Mouse (Mus musculus): ENCODE measurements around the gene Gfod1. TPM values are rescaled to one million over a fixed set of nuclear protein-coding genes. Genes with fewer than 3 reads are reported as not detected.

Gene Gfod1
- total RNA-seq, 2 experiments from 2014 or later = 94.6 to 99.3 TPM

GRCm38 (mm10) chr13:43268539-43269327, 35.2 kb downstream of the Gfod1 start:
- Histone ChIP-seq H3K27ac (peak overlapping the region; percentile 60), H3K4me3 (no peak overlapping the region)
- no peak for DNase-seq (ENCODE audit: low spot score in 2 of 2)
- no peak for TF ChIP-seq CTCF (conservative IDR thresholded peaks at IDR 0.05)

- Histone ChIP-seq H3K4me3 (no peak overlapping the region), H3K27ac (peak overlapping the region; percentile 57; the same call in 1 of the 2 replicates)
- DNase-seq (ENCODE audit: low spot score in 2 of 2) = no peak
- TF ChIP-seq CTCF (conservative IDR thresholded peaks at IDR 0.05) = no peak
Observed at GRCm38 (mm10) chr13:43267902-43268301, 36.1 kb downstream of the Gfod1 start.

GRCm38 (mm10) chr13:43267216-43267615, 36.8 kb downstream of the Gfod1 start:
- Histone ChIP-seq H3K4me3 (no peak overlapping the region), H3K27ac (peak overlapping the region; percentile 72)
- DNase-seq (ENCODE audit: low spot score in 2 of 2) = no peak
- TF ChIP-seq CTCF (conservative IDR thresholded peaks at IDR 0.05) = no peak

- Histone ChIP-seq H3K4me3 (no peak overlapping the region), H3K27ac (peak overlapping the region; percentile 87)
- TF ChIP-seq CTCF (conservative IDR thresholded peaks at IDR 0.05) = no peak
- DNase-seq (ENCODE audit: low spot score in 2 of 2) = no peak
Observed at GRCm38 (mm10) chr13:43266333-43266732, 37.6 kb downstream of the Gfod1 start.

DNA sequence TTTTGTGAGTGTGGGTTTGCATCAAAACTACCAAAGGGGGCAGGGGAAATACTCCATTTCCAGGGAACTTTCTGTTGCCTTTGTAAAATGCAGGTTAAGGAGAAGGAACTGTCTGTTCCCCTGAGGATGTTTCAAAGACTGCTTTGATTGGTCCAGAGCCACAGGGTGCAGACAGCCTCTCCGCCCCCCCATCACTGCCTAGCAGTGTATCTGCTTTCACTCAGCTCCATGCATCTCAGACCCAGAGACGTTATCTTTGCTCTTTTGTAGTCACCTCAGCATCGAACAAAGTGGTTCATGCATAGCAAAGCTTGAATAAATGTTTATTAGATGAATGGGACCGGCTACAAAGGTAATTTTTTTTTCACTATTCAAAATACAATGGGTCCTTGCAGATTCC, 38.9 kb downstream of the Gfod1 start:
- no peak for TF ChIP-seq CTCF (conservative IDR thresholded peaks at IDR 0.05)
- Histone ChIP-seq H3K27ac (peak overlapping the region; percentile 87), H3K4me3 (peak overlapping the region; percentile 1; the same call in 1 of the 2 replicates)
- no peak for DNase-seq (ENCODE audit: low spot score in 2 of 2)

DNA sequence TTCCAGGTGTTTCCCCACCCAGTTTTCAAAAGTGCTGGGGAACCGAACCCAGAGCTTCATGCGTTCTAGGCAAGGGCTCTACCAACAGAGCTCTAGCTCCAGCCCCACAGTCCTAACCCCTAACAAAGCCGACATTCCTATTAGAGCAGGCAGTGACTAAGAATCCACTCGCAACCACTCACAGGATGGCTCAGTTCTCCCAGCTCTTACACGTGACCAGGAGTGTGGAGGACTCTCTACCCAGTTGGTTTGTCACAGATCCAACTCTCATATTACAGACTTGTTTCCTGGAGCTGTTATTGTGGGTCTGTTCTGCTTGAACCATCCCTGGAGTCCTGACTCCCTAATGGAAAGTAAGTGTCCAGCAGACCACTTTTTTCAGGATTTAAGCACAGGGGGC, 40.3 kb downstream of the Gfod1 start:
- no peak overlapping the region for H3K4me3 ChIP-seq
- no peak for TF ChIP-seq CTCF (conservative IDR thresholded peaks at IDR 0.05)
- H3K27ac ChIP-seq = peak overlapping the region; percentile 87
- no peak for DNase-seq (ENCODE audit: low spot score in 2 of 2)

- H3K27ac ChIP-seq = peak overlapping the region; percentile 87
- DNase-seq (ENCODE audit: low spot score in 2 of 2) = peak; percentile 53 to 80
- no peak for TF ChIP-seq CTCF (conservative IDR thresholded peaks at IDR 0.05)
- no peak overlapping the region for H3K4me3 ChIP-seq
Observed at GRCm38 (mm10) chr13:43262114-43262739, 41.7 kb downstream of the Gfod1 start.

GRCm38 (mm10) chr13:43261287-43261686, 42.7 kb downstream of the Gfod1 start:
- TF ChIP-seq CTCF (conservative IDR thresholded peaks at IDR 0.05) = no peak
- peak overlapping the region; percentile 87 for H3K27ac ChIP-seq
- H3K4me3 ChIP-seq = no peak overlapping the region
- DNase-seq (ENCODE audit: low spot score in 2 of 2) = no peak

DNA sequence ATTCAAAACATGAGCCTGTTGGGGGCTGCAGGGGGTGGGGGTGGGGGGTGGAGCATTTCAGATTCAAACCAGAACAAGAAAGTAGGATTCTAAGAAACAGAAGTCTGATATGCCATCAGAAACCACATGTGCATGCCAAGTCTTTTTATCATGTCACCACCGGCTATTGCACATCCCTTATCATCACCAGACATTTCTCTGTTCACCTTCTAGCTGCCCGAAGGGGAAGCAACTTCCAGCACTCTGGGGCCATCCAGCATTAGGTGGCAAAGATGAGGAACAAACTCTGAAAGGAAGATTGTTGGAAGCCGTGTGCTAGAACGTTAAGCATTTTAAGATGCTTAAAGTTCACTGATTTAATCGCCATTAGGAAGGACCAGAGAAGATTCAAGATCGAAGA, 43.2 kb downstream of the Gfod1 start:
- H3K4me3 ChIP-seq = no peak overlapping the region
- no peak for TF ChIP-seq CTCF (conservative IDR thresholded peaks at IDR 0.05)
- H3K27ac ChIP-seq = peak overlapping the region; percentile 70
- no peak for DNase-seq (ENCODE audit: low spot score in 2 of 2)

DNA sequence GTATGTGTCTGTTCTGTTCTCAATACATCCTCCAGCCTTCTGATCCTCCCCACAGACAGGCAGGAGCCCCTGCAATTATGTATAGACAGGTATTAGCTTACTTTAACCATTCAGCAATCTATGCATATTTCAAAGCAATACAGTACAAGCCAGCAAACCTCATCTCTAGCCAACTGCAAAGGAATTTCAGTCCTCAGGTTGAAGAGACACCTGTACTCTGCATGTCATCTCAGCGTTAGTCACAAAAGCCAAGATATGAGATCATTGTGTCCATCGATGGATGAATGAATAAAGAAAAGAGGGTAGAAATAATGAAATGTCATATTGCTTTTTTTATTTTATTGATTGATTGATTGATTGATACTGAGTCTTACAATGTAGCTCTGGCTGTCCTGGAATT, 47.5 kb downstream of the Gfod1 start:
- no peak for TF ChIP-seq CTCF (conservative IDR thresholded peaks at IDR 0.05)
- no peak for DNase-seq (ENCODE audit: low spot score in 2 of 2)
- Histone ChIP-seq H3K27ac (no peak overlapping the region), H3K4me3 (no peak overlapping the region)

DNA sequence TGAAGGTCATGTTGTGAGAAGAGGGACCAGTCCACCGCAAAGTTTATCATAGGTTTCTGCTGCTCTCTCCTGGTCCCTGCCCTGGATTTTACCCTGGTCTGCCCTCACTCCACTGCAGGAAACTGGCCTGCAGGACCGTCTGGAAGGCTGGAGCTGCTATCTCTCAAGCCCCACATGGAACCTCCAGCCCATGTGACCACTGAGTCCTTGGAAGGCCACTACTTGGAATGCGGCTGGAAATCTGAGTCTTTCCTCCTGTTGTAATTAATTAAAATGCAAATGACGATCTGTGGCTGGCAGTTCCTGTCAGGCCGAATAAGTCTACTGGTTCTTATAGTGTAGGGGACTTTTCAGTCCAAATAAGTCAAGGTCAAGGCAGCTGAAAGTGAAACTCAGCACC, 50.4 kb downstream of the Gfod1 start:
- no peak for TF ChIP-seq CTCF (conservative IDR thresholded peaks at IDR 0.05)
- no peak for DNase-seq (ENCODE audit: low spot score in 2 of 2)
- no peak overlapping the region for H3K4me3 ChIP-seq
- H3K27ac ChIP-seq = peak overlapping the region; percentile 40

- no peak for DNase-seq (ENCODE audit: low spot score in 2 of 2)
- no peak overlapping the region for H3K4me3 ChIP-seq
- H3K27ac ChIP-seq = peak overlapping the region; percentile 40
- no peak for TF ChIP-seq CTCF (conservative IDR thresholded peaks at IDR 0.05)
Observed at GRCm38 (mm10) chr13:43252105-43252790, 51.7 kb downstream of the Gfod1 start.

DNA sequence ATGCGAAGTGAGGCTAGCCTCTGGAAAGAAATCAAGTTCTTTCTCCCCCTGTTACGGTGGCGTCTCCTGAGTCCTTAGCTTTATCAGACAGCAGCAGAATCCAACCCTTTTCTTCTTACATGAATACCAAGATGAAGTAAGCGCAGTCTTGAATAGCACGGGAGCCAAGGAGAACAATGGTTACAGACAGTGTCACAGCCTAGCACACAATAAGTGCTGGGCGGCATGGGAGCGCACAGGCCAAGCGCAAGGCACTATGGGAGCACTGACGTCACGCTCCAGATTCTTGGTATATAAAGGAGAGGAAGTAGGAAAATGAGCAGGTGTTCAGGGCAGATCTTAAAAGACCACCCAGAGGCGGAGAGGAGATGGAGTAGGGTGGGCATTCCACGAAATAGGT, 52.6 kb downstream of the Gfod1 start:
- H3K27ac ChIP-seq = peak overlapping the region; percentile 40
- no peak for TF ChIP-seq CTCF (conservative IDR thresholded peaks at IDR 0.05)

More for the DNA sequence above, 52.6 kb downstream of the Gfod1 start:
- DNase-seq (ENCODE audit: low spot score in 2 of 2) = no peak
- no peak overlapping the region for H3K4me3 ChIP-seq
